Mouse (Mus musculus) urinary bladder, postnatal 4 days (tissue): Measurements from ENCODE around the gene Gm21887.
"Not testable (repeated sequence)": the region's sequence is repeated elsewhere in the genome, so short reads cannot be mapped to it uniquely, and the experiment has no call there.

Experiments used
- DNase-seq, 2 experiments: peaks; one replicate each; pipeline ENCODE4 v3.0.0; 2021 to 2022; ENCODE audit warnings: low spot score in 2 of 2

Gene Gm21887

DNA sequence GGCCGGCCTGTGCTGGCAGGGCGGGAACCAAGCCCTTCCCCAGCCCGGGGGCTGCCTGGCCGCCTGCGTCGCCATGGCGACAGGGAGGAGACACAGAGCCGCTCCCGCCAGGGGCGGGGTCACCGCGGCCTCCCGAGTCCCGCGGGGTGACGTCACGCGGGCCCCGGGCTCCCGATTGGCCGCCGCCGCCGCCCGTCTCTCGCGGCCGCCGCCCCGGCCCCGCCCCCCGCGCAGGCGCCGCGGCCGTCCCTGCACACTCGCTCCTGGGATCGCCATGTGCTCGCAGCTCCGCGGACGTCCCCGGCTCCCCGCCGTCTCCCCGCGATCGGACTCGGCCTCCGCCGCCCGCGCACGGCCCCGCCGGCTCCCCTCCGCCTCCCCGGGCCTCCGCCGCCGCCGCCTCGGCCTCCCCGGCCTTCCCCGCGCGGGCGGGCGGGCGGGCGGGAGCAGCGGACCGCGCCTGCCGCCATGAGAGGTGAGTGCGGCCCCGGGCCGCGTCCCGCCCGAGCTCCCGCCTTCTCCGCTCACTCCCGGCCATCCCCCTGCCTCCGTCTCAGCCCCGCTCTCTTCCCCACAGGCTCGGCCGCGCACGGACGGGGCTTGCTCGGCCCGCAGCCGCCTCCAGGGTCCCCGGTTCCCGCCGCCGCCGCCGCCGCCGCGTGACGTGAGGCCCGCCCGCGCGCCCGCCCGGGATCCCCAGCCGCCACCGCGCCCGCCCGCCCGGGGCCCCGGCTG is at the start of gene Gm21887:
Gene Gm21887, plus strand, starts transcription at position 644 of the 735 bp plus-strand sequence.
- DNase-seq = peak; percentile 99 to 100

DNA sequence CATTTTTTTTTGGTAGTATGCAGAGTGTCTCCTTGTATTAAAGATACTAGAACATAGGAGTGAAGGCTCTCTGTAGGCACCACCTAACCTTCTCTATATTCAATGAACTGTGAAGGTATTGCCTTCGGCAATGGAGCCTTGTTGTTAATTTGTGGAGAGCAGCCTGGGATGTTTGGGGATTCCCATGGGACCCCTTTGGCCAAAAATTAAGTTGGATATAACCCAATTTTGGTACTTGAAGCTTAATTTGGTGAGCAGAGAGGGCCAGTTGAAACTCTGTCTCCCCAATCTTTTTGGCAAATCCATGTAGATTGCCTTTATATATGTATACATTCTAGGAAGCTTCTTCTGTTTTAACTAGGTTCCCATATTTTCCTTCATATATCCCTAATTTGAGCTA is 40.1 kb upstream of the Gm21887 start:
- no peak for DNase-seq

DNA sequence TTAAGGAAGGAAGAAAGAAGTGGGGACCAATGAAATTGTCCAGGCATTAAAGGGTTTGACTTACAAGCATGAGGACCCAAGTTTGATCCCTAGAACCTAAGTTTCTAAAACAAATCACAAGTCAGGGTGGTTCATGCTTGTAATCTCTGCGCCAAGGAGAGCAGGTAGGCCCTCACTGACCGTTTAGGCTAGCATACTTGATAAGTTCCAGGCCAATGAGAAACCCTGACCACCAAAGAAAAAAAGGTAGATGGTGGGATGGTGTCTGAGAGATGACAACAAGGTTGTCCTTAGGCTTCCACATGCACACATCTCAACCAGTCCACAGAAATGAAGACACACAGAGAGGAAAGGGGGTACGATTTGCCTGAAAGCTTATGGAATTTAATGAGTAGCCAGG is 39.7 kb upstream of the Gm21887 start:
- peak in 1 of 2 experiments; percentile 54 for DNase-seq

DNA sequence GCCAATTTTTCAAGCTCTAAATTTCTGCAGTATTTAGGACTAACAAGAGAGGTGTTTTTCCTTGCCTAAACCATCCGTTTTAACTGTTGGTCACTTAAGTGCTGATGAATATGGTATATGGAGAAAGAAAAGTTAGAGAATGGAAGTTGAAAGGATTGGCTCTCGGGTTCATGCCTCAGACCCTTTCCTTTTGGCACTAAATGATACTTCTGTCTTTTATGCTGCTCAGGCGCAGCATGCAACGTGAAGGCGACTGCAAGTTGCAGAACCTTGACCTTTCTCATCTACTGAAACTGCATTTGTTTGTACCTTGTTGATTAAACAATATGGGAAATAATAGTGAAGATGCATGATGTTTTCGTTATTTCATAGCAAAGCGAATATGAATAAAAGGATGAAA is 38.9 kb upstream of the Gm21887 start:
- not testable (repeated sequence) for DNase-seq

DNA sequence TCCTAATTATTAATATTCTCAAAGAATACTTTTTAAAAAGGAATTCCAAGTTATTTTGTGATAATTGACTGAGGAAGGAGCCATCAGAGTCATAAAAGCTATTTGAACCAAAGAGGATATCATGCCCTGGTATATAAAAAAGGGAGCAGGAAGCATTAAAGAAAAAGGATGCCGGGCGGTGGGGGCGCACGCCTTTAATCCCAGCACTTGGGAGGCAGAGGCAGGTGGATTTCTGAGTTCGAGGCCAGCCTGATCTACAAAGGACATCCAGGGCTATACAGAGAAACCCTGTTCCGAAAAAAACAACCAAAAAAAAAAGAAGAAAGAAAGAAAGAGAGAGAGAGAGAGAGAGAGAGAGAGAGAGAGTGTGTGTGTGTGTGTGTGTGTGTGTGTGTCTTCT is 37.9 kb upstream of the Gm21887 start:
- DNase-seq = peak in 1 of 2 experiments; percentile 57

DNA sequence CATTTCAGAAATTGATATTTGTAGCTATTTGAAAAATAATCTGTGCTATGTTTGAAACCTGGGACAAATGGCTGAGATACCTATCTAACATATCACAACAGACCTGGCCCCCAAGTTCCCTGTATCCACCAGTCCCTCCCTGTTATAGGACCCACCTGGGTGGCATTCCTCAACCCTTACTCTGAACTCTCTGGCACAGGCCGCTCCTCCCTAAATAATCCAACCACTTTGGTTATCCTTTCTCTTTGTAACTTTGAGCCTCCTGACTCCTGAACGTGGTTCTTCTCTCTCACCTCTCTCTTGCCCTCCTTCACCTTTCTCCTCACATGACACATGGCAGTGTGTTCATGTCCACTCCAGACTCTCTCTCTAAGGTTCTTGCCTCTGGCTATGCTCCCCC is 37.3 kb upstream of the Gm21887 start:
- peak in 1 of 2 experiments; percentile 60 for DNase-seq

DNA sequence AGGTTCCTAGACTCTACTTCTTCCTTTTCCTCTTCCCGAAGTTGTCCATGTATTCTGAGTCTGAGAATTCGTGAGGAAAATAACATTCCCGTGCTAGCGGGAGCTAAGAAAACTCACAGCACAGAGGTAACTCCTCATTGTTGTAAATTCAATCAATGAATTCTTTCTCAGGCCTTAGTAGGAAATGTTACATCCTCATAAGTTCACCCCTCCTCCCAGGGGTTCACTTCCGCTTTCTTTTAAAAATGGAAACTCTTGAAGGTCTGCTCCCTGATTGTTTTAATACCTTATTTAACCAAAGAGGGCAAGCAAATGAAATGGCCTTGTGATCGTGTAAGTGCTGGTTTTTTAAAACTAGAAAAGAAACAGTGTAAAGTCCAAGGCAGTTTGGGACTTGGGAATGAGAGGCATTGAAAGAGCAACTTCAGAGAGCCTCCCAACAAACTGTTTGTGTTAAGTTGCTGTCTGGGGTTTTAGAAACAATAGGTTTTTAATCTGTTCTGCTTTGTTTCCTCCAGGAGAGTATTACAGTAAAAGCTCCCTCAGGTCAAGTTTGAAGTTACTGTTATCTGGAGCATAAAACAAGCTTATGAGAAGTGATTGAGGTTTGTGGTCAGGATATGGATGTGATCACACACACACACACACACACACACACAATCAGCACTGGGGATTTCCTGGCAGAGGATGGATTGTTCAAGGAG is 36.5 kb upstream of the Gm21887 start:
- peak in 1 of 2 experiments; percentile 59 for DNase-seq

DNA sequence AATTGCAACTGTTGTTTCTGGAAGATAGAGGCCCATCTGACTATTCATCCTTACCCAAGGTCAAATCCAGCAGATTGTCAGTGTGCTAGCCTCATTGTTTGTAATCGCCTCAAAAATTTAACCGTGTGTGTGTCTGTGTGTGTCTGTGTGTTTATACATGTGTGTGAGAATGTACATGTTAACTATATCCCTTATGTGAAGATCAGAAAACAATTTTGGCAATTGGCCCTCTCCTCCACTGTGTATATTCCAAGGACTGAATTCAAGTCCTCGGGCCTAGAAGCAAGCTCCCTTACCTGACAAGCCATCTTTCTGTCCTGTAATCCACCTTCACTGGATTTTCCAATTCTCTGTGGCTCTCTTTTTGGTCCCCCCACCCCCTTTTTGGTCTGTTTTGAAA is 35.7 kb upstream of the Gm21887 start:
- DNase-seq = peak in 1 of 2 experiments; percentile 58

DNA sequence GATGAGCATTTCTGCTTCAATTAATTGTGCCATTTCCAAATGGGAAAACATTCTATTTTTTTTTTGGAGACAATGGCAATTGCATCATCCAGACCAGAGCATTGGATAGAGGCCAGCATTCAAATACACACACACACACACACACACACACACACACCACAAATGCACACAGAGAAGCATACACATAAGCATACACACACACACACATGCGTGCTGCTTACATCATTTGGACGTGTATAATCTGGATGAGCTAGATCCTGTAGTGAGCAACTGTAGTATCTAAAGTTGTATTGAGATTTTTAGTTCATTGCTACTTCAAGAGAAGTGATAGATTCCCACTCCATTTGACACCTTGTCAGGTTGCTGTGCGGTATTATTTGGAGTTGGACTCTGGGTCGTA is 35.0 kb upstream of the Gm21887 start:
- peak; percentile 23 to 59 for DNase-seq

DNA sequence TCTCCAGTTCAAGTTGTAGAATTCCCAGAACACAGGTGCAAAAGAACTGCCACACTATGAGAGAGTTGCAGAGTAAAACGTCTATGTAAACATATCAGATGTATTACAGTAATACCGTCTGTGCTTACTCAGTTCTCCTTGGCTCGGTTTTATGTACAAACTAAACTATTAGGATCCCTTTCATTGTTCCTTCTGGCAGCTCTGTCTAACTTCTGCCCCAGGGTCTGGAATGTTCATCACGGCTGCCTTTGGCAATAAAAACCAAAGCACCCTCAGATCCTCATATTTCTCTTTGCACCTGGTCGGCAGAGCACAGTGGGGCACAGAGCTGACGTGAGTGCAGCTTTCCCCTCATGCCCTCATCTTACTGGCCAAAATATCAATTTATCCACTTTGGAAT is 34.5 kb upstream of the Gm21887 start:
- DNase-seq = peak in 1 of 2 experiments; percentile 67

DNA sequence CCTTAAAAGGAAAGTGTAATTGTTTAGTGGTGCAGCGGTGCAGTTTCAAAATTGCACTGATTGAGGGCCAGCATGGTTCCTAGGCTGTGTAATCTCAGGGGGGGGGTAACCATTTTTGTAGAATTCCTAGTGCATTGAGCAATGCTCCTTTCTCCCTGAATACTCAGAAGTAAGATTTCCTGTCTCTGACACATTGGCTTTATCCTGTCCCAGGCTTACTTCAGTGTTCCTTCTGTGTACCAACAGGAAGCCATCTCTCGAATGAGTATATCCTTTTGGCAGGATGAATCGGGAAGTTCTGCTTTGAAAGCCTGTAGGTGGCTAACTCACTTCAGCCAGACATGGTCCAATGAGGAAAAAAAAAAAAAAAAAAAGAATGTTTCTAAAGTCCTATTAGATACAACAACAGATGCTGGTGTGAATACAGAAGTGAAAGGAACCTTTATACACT is 33.8 kb upstream of the Gm21887 start:
- DNase-seq = peak in 1 of 2 experiments; percentile 61

DNA sequence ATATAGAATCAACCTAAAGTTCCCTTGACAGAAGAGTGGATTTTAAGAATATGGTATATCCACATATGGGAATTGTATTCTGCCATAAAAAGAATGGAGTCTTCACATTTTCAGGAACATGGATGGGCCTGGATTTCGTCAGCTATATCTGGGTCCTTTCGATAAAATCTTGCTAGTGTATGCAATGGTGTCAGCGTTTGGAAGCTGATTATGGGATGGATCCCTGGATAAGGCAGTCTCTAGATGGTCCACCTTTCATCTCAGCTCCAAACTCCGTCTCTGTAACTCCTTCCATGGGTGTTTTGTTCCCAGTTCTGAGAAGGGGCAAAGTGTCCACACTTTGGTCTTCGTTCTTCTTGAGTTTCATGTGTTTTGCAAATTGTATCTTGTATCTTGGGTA is 33.1 kb upstream of the Gm21887 start:
- DNase-seq = peak in 1 of 2 experiments; percentile 57

DNA sequence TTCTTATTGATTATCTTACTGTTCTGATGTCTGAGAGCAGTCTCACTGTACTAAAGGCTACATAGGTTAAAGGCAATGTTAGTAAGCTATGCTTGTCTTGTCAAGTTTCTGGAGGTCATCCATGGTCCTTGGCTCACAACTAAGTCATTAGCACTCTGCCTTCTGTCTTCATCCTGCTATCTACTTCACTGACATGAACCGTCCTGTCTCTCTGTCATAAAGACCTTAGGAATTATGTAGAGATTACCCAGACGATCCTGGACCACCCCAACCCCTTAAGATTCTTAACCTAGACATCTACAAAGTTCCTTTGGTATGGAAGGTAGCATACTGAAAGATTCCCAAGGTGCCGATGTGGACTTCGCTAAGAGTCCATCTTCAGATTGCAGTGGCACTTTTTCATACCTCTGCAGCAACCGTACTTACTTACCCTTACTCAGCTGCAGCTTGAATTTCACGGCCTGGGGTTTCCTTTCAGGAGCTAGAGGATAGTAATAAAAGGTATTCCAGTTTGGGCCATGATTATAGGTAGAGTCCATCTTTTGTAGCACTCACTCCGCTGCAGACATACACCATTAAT is 31.5 kb upstream of the Gm21887 start:
- DNase-seq = peak in 1 of 2 experiments; percentile 68

DNA sequence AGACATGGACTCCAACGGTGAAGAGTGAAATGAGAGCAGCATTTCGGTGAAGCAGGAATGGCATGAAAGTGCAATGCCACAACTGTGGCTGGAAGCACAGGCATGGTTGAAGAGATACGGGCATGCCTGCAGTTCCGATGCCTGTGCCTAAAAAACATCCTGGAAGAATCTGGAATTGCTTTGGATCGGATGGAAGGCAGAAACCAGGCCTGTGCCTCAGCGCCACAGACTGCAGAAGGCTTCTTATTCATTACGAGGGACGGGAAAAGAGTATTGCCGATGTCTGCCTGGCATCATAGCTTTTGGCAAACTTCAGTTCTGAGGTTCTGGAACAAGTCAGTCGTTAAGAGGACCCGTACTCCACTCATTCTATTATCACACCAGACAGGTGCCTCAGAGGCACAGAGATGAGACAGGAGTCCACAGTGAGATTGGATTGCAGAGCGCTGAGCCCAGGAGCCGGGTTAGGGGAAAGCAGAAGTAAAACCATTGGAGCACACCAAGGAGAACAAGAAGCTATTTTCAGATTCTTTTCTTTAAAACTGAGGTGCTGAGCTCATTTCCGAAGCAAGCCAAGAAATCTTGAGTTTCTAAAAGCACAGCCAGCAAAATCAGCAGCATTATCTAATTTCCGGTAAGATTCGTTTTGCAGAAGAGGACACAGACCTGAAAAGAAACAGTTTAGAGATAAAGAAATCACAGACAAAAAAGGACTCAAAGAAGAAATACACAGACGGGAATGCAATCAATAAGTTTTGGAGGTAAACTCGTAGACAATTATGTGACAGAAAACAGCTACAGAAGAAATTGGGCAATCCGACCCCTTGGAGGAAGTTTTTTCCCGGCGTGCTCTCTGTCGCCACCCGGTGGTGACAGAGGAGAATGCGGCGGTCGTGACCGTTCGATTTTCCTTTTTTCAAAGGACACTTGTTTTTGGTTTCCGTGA is 30.8 kb upstream of the Gm21887 start:
- peak; percentile 76 to 94 for DNase-seq

DNA sequence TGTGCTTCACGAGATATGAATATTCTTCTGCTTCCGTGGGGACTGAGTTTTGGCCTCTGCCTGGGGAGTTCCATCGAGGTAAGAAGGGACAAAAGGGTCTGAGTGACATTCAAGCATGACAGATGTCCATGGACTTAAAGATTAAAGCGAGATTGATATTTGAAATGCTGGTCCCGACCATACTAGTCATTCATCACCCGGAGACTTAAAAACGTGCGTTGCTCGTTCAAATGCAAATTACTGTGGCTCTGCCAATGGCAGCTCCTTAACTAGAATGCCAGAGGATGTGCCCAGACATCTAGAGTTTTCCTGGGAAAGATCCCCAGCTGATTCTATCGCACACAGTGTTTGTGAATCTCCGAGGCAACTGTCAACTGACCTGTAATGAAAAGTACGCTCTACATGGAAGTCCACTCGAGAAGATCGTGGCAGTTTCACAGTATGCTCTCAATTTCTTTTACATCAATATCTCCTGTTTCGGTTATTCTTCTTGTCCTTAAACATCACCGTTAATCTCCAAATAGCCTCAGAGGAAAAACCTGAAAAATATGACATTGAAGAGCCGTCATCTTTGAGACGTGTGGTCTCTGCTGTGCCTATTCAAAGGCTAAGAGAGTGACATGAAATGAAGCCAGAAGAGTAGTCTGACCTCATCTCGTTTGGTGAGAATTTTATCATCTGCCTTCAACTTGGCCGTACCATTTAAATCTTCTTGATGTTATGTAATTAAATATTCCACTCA is 29.8 kb upstream of the Gm21887 start:
- peak in 1 of 2 experiments; percentile 65 for DNase-seq

DNA sequence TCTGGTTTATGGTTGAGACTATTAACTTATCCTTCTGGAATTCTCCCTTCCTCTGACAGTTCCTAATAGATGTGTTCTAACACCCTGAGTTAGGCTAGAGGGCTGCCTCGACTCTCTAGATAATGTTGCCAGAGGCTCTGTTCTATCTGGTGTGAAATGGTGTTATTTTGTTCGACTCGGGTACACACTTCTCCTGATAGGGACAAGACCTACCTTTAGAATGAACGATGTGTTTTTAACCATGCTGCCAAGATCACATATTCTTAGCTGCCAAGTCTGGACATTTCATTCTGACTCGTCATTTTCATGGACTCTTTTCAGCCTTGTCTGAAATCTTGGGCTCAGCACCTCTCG is 29.3 kb upstream of the Gm21887 start:
- DNase-seq = peak in 1 of 2 experiments; percentile 63

DNA sequence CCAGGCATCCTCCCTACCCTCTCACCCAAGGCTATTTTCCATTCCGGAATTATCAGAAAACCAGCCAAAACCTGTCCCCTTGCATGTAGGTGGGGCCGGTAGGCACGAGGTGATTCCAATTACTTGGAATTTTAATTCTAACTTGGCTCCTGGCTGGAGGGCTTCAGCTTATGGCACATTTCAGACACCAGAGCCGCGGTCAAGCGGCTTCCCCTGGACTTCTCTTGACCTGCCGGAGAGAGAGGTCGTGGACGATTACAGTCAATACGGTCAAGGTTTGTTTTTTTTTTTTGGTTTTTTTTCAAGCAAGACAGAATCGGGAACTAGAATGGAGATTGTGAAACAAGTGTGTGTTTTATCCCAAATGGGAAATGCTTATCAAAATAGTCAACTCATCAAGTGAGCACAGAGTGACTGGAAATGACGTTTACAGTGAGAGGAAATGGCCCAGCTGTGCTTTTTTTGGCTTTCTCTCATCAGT is 28.6 kb upstream of the Gm21887 start:
- DNase-seq = peak in 1 of 2 experiments; percentile 75

DNA sequence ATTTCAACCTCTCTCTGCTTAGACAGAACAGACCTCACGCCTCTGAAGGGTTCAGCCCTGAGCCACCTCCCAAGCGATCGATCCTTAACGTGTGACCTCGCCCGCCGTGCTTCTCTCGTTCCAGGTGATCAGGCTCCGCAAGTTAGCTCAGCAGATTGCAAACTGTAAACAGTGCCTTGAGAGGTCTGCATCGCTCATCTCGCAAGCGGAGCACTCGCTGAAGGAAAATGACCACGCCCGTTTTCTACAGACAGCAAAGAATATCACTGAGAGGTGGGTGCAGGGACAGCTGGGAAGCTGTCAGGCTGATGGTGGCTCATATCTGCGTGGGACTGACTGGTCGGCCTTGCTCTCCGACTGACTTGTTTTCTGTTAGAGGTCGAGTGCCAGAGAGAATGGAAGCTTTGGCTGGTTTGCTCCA is 27.7 kb upstream of the Gm21887 start:
- peak; percentile 60 to 89 for DNase-seq

DNA sequence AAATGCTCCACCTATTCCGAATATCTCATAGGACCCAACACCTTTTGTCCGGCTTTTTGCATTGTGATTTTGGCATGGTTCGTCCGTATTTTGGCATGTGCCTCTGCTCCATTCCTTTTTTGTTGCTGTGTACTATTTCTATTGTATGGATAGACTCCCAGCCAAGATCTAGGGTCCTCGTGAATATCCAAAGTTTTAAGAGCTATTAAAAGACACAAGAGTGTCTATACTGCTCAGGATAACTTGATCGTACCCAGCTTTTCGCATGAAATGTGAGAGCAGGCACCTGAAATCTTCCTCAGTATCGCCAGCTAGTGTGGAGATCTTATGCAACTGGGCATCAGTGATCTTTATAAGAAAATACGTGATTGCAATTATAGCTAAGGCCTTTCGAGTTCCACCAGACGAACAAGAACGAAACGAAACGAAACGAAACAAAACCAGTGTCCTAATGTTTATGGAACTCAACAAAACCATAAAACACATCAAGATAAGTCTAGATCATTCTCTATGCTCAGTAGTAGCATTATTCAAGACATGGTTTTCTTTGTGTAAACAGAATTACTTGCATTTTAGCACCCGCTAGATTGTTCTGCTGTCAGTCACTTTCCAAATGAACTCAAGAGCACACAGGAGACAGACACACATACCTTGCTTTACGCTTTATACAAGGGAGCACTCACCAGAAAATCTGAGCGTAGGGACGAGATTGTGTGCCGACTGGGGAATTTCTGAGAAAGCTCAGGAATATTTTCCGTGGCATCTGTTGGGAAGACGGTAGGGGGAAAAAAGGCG is 26.7 kb upstream of the Gm21887 start:
- peak in 1 of 2 experiments; percentile 67 for DNase-seq
